Mouse (Mus musculus) kidney, embryonic 16.5 days (tissue): Measurements from ENCODE around the gene Etl4. TPM values are rescaled to one million over a fixed set of nuclear protein-coding genes. Genes with fewer than 3 reads are reported as not detected.

Experiments used
- ATAC-seq: fragments of 200-750 bp; cut with Nextera tagmentation; 2 replicates; pipeline ENCODE4 v1.8.0; 2017; ENCODE audit warnings: moderate TSS enrichment; ENCODE audit not compliant: low FRiP score, low TSS enrichment
- H3K27ac ChIP-seq: fragments of 300-500 bp; sonication (generic); 2 replicates; pipeline ENCODE4 v1.5.1; 2014; ENCODE audit warnings: low read length
- H3K27me3 ChIP-seq: fragments of 300-500 bp; sonication (generic); 2 replicates; pipeline ENCODE4 v1.6.1; 2014; ENCODE audit warnings: low read length, control low read depth, mixed read lengths; ENCODE audit not compliant: insufficient read depth
- H3K36me3 ChIP-seq: fragments of 300-500 bp; sonication (generic); 2 replicates; pipeline ENCODE4 v1.6.1; 2014; ENCODE audit warnings: low read length, control low read depth, mixed read lengths; ENCODE audit not compliant: insufficient read depth
- H3K4me1 ChIP-seq: fragments of 300-500 bp; sonication (generic); 2 replicates; pipeline ENCODE4 v1.6.1; 2014; ENCODE audit warnings: low read length, control low read depth, mixed read lengths; ENCODE audit not compliant: insufficient read depth
- H3K4me2 ChIP-seq: fragments of 300-500 bp; sonication (generic); replicated peaks from 2 replicates; pipeline ENCODE4 v1.6.1; 2014; ENCODE audit warnings: low read depth, low read length
- H3K4me3 ChIP-seq: fragments of 300-500 bp; sonication (generic); 2 replicates; pipeline ENCODE4 v1.5.1; 2014; ENCODE audit warnings: mild to moderate bottlenecking, low read length
- H3K9ac ChIP-seq: fragments of 300-500 bp; sonication (generic); replicated peaks from 2 replicates; pipeline ENCODE4 v1.6.1; 2014; ENCODE audit warnings: low read length
- H3K9me3 ChIP-seq: fragments of 300-500 bp; sonication (generic); 2 replicates; pipeline ENCODE4 v1.6.1; 2016; ENCODE audit warnings: low read length, control low read depth
- WGBS: fragments of 180-500 bp; shearing (Covaris S2); extraction: QIAGEN DNeasy Blood & Tissue Kit; methylation state at CpG from one replicate; pipeline ENCODE4 v1.1.7; 2014; 5-methylcytosine and 5-hydroxymethylcytosine counted together
- polyA plus RNA-seq: library from polyadenylated mRNA; unstranded; fragments of >200 nt; fragmentation: Nextera tagmentation; extraction: Ambion mirVana; gene quantifications from 2 replicates; pipeline ENCODE4 v1.2.1, GENCODE M21; 2015

Etl4 gene
- polyA plus RNA-seq, 1 experiment from 2014 or later = 56.8 TPM

- no peaks in the 10 kb centered on the region for H3K27me3 ChIP-seq
- no peak overlapping the region for H3K9ac ChIP-seq
- WGBS = 83% methylated on average over 7 of the region's 7 CpGs
- H3K9me3 ChIP-seq = no peaks in the 10 kb centered on the region
- H3K4me1 ChIP-seq = no peaks in the 10 kb centered on the region
- no peak overlapping the region for H3K4me2 ChIP-seq
- H3K4me3 ChIP-seq = no peak overlapping the region
- H3K36me3 ChIP-seq = peaks cover 14% of the 10 kb centered on the region; the same call in 1 of the 2 replicates
- H3K27ac ChIP-seq = no peak overlapping the region
- no peak for ATAC-seq
Measured at GRCm38 (mm10) chr2:20759045-20759662, 849.6 kb downstream of the Etl4 start.

- Histone ChIP-seq H3K9ac (no peak overlapping the region), H3K4me3 (no peak overlapping the region), H3K36me3 (peaks cover 25% of the 10 kb centered on the region), H3K27ac (no peak overlapping the region), H3K4me2 (no peak overlapping the region), H3K27me3 (no peaks in the 10 kb centered on the region), H3K9me3 (no peaks in the 10 kb centered on the region), H3K4me1 (no peaks in the 10 kb centered on the region)
- WGBS = 88% methylated on average over 5 of the region's 5 CpGs
- no peak for ATAC-seq
Measured at GRCm38 (mm10) chr2:20761320-20761719, 851.7 kb downstream of the Etl4 start.

- Histone ChIP-seq H3K9ac (no peak overlapping the region), H3K4me2 (no peak overlapping the region), H3K9me3 (no peaks in the 10 kb centered on the region), H3K4me1 (no peaks in the 10 kb centered on the region), H3K4me3 (no peak overlapping the region), H3K36me3 (peaks cover 29% of the 10 kb centered on the region), H3K27me3 (no peaks in the 10 kb centered on the region), H3K27ac (no peak overlapping the region)
- 95% methylated on average over 3 of the region's 3 CpGs for WGBS
- no peak for ATAC-seq
Measured at GRCm38 (mm10) chr2:20761751-20762150, 852.2 kb downstream of the Etl4 start.

GRCm38 (mm10) chr2:20763511-20764212 is 854.1 kb downstream of the Etl4 start:
- no peak overlapping the region for H3K4me3 ChIP-seq
- H3K27ac ChIP-seq = no peak overlapping the region
- peaks cover 46% of the 10 kb centered on the region for H3K36me3 ChIP-seq
- no peak overlapping the region for H3K4me2 ChIP-seq
- no peaks in the 10 kb centered on the region for H3K9me3 ChIP-seq
- ATAC-seq = no peak
- no peaks in the 10 kb centered on the region for H3K4me1 ChIP-seq
- no peaks in the 10 kb centered on the region for H3K27me3 ChIP-seq
- 89% methylated on average over 4 of the region's 4 CpGs for WGBS
- H3K9ac ChIP-seq = no peak overlapping the region

- Histone ChIP-seq H3K27ac (no peak overlapping the region), H3K9ac (no peak overlapping the region), H3K4me3 (no peak overlapping the region), H3K9me3 (no peaks in the 10 kb centered on the region), H3K27me3 (no peaks in the 10 kb centered on the region), H3K36me3 (peaks cover 54% of the 10 kb centered on the region), H3K4me2 (no peak overlapping the region), H3K4me1 (no peaks in the 10 kb centered on the region)
- ATAC-seq = no peak
Measured at GRCm38 (mm10) chr2:20764566-20765090, 855.0 kb downstream of the Etl4 start.

GRCm38 (mm10) chr2:20768681-20769080 is 859.1 kb downstream of the Etl4 start:
- WGBS = 67% methylated on average over 5 of the region's 5 CpGs
- Histone ChIP-seq H3K9ac (no peak overlapping the region), H3K27ac (no peak overlapping the region), H3K36me3 (peaks cover 69% of the 10 kb centered on the region), H3K4me3 (no peak overlapping the region), H3K4me1 (no peaks in the 10 kb centered on the region), H3K9me3 (no peaks in the 10 kb centered on the region), H3K27me3 (no peaks in the 10 kb centered on the region), H3K4me2 (no peak overlapping the region)
- ATAC-seq = no peak

- no peak for ATAC-seq
- Histone ChIP-seq H3K4me3 (no peak overlapping the region), H3K4me2 (no peak overlapping the region), H3K9me3 (no peaks in the 10 kb centered on the region), H3K27ac (no peak overlapping the region), H3K4me1 (no peaks in the 10 kb centered on the region), H3K36me3 (peaks cover 62% of the 10 kb centered on the region), H3K9ac (no peak overlapping the region), H3K27me3 (no peaks in the 10 kb centered on the region)
Measured at GRCm38 (mm10) chr2:20770171-20770570, 860.6 kb downstream of the Etl4 start.

GRCm38 (mm10) chr2:20774462-20774861 is 864.9 kb downstream of the Etl4 start:
- Histone ChIP-seq H3K9me3 (no peaks in the 10 kb centered on the region), H3K4me3 (no peak overlapping the region), H3K4me1 (no peaks in the 10 kb centered on the region), H3K36me3 (peaks cover 44% of the 10 kb centered on the region), H3K27ac (no peak overlapping the region), H3K9ac (no peak overlapping the region), H3K4me2 (no peak overlapping the region), H3K27me3 (no peaks in the 10 kb centered on the region)
- ATAC-seq = no peak
- WGBS = 66% methylated on average over 2 of the region's 2 CpGs

GRCm38 (mm10) chr2:20776171-20776704 is 866.7 kb downstream of the Etl4 start:
- Histone ChIP-seq H3K4me3 (no peak overlapping the region), H3K4me2 (no peak overlapping the region), H3K9ac (no peak overlapping the region), H3K27ac (no peak overlapping the region), H3K9me3 (no peaks in the 10 kb centered on the region), H3K36me3 (peaks cover 40% of the 10 kb centered on the region), H3K4me1 (no peaks in the 10 kb centered on the region), H3K27me3 (no peaks in the 10 kb centered on the region)
- ATAC-seq = no peak
- 83% methylated on average over 6 of the region's 6 CpGs for WGBS

- no peaks in the 10 kb centered on the region for H3K9me3 ChIP-seq
- no peaks in the 10 kb centered on the region for H3K4me1 ChIP-seq
- H3K27me3 ChIP-seq = no peaks in the 10 kb centered on the region
- no peak overlapping the region for H3K9ac ChIP-seq
- H3K27ac ChIP-seq = no peak overlapping the region
- no peak for ATAC-seq
- no peak overlapping the region for H3K4me3 ChIP-seq
- no peak overlapping the region for H3K4me2 ChIP-seq
- peaks cover 29% of the 10 kb centered on the region for H3K36me3 ChIP-seq
- WGBS = 65% methylated on average over 6 of the region's 6 CpGs
Measured at GRCm38 (mm10) chr2:20777931-20778330, 868.4 kb downstream of the Etl4 start.
